Mouse (Mus musculus): Measurements from ENCODE around the gene Stox2. TPM values are rescaled to one million over a fixed set of nuclear protein-coding genes. Genes with fewer than 3 reads are reported as not detected.

Stox2 gene
- total and polyA plus RNA-seq, 2 experiments from 2014 or later, result 39.9 to 85.6 TPM

GRCm38 (mm10) chr8:47287201-47287621 lies 159.0 kb downstream of the Stox2 start:
- H3K4me1 ChIP-seq (ENCODE audit: insufficient read depth), result peaks cover 46% of the 10 kb centered on the region
- H3K36me3 ChIP-seq (ENCODE audit: insufficient read depth), result no peaks in the 10 kb centered on the region
- 2% methylated on average over 16 of the region's 16 CpGs for WGBS
- peak overlapping the region; percentile 74 for H3K4me2 ChIP-seq (ENCODE audit: low read depth)
- peak overlapping the region; percentile 91 for H3K4me3 ChIP-seq (ENCODE audit: low read depth, low read length)
- DNase-seq (peak; percentile 80), ATAC-seq (peak; percentile 28)
- H3K9ac ChIP-seq, result peak overlapping the region; percentile 99
- H3K27me3 ChIP-seq (ENCODE audit: insufficient read depth, low read length), result no peaks in the 10 kb centered on the region
- no peaks in the 10 kb centered on the region for H3K9me3 ChIP-seq (ENCODE audit: low read length)
- H3K27ac ChIP-seq (ENCODE audit: low read depth, low read length), result peak overlapping the region; percentile 100
- TF ChIP-seq CTCF (IDR thresholded peaks at IDR 0.05; ENCODE audit: low read depth), result no peak

DNA sequence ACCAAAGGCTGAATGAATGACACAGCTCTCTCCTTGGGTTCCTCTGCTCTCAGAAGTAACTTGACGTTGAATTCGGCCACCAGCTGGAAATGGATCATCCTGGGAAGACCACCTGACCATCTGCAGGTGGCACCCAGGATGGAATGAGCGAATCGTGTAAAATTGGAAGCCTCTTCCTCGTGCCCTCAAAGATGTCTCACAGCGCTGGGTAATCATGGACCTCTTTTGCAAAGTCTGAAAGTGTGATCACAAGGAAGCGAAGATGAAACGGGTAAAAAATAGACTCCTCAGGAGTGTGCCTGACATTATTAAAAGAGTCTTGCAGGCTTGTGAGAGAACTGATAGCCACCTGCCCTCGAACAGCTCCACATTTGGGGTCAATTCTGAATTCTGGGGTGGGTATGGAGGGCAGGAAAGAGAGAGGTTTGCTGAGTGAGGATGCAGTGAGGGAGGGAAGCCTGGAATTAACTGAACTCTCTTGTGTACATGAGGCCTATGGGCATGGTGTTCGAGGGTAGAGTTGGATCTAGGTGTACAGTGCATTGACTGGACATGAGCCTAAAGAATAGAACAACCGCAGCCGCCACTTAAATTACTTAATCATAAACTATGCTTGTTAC lies 160.0 kb downstream of the Stox2 start:
- WGBS, result 14% methylated on average over 12 of the region's 12 CpGs
- Histone ChIP-seq H3K4me3 (ENCODE audit: low read depth, low read length) (peak overlapping the region; percentile 91), H3K27me3 (ENCODE audit: insufficient read depth, low read length) (no peaks in the 10 kb centered on the region), H3K4me2 (ENCODE audit: low read depth) (peak overlapping the region; percentile 74), H3K9me3 (ENCODE audit: low read length) (no peaks in the 10 kb centered on the region), H3K27ac (ENCODE audit: low read depth, low read length) (peak overlapping the region; percentile 100; the same call in 1 of the 2 replicates), H3K4me1 (ENCODE audit: insufficient read depth) (peaks cover 49% of the 10 kb centered on the region), H3K9ac (peak overlapping the region; percentile 99), H3K36me3 (ENCODE audit: insufficient read depth) (no peaks in the 10 kb centered on the region)
- ATAC-seq, result no peak
- TF ChIP-seq CTCF (IDR thresholded peaks at IDR 0.05; ENCODE audit: low read depth), result no peak
- no peak for DNase-seq

DNA sequence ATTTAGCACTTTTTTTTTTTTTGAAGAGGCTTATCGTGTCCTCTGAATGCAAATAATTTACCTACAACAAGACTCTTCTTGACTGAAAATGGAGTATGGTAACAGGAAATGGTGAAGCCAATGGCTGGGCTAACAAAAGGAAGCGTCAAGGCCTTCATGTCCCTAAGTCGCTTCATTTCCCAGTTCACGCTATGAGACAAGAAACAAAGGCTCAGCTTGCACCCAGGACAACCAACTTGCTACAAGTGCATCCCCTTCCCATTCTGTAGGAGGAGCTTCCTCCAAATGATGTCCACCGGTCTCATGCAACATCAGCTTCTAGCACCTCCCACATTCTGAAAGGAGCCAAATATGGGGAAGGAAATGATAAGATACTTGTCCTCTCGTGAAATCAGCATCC lies 160.7 kb downstream of the Stox2 start:
- no peaks in the 10 kb centered on the region for H3K9me3 ChIP-seq (ENCODE audit: low read length)
- H3K4me3 ChIP-seq (ENCODE audit: low read depth, low read length), result peak overlapping the region; percentile 91
- DNase-seq (peak; percentile 38), ATAC-seq (no peak)
- H3K4me2 ChIP-seq (ENCODE audit: low read depth), result peak overlapping the region; percentile 74
- no peaks in the 10 kb centered on the region for H3K36me3 ChIP-seq (ENCODE audit: insufficient read depth)
- H3K27me3 ChIP-seq (ENCODE audit: insufficient read depth, low read length), result no peaks in the 10 kb centered on the region
- WGBS, result 14% methylated on average over 6 of the region's 6 CpGs
- H3K9ac ChIP-seq, result peak overlapping the region; percentile 99; the same call in 1 of the 2 replicates
- H3K4me1 ChIP-seq (ENCODE audit: insufficient read depth), result peaks cover 50% of the 10 kb centered on the region
- H3K27ac ChIP-seq (ENCODE audit: low read depth, low read length), result peak overlapping the region; percentile 100; the same call in 1 of the 2 replicates
- TF ChIP-seq CTCF (IDR thresholded peaks at IDR 0.05; ENCODE audit: low read depth), result no peak

DNA sequence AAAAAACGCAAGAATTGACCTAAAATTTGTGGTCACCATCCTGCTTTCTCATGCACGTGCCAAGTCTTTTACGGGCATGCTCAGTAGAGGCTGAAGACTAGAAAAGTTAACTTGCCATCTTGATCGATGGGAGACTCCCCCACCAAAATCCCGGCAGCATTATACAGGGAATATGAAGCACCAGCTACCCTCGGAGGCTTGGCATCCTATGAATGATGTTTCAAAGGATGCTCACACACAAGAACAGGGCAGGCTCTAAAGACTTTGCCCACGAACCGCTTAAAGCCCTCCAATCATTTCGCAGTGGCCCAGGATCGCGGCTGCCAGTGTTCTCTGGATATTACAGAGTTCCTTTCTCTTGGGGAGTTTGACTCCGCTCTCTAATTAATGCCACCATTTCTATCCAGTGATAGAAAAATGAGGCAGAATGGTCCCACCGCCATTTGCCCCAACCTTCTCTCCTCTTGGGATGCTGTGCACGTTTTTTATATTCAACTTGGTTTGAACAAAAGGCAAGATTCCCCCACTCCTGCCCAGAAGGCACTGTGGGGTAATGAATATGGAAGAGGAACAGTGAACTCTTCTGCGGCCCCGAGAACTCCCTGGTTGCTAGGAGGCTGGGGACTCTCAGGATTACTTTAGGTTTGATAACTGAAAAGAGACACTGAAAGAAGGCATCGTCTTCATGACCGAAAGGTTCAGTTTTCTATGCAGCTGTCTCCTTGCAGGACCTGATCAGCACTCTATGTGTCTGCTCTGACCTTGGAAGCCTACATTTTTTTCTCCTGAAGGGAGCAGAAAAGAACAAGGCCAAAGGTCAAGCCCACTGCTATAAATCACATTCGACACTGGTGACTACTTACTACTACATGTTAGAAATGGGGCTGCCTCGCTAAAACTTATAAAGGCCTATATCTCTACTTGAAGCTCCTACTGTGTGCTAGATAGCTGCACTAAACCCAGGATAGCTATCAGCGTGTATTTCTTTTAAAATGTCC lies 161.5 kb downstream of the Stox2 start:
- 16% methylated on average over 21 of the region's 21 CpGs for WGBS
- DNase-seq, result peak; percentile 47
- no peak for TF ChIP-seq CTCF (IDR thresholded peaks at IDR 0.05; ENCODE audit: low read depth)
- Histone ChIP-seq H3K36me3 (ENCODE audit: insufficient read depth) (no peaks in the 10 kb centered on the region), H3K4me3 (ENCODE audit: low read depth, low read length) (peak overlapping the region; percentile 91), H3K27ac (ENCODE audit: low read depth, low read length) (peak overlapping the region; percentile 16; the same call in 1 of the 2 replicates), H3K9me3 (ENCODE audit: low read length) (no peaks in the 10 kb centered on the region), H3K27me3 (ENCODE audit: insufficient read depth, low read length) (no peaks in the 10 kb centered on the region), H3K4me1 (ENCODE audit: insufficient read depth) (peaks cover 50% of the 10 kb centered on the region), H3K9ac (peak overlapping the region; percentile 19; the same call in 1 of the 2 replicates), H3K4me2 (ENCODE audit: low read depth) (peak overlapping the region; percentile 74)
- no peak for ATAC-seq

DNA sequence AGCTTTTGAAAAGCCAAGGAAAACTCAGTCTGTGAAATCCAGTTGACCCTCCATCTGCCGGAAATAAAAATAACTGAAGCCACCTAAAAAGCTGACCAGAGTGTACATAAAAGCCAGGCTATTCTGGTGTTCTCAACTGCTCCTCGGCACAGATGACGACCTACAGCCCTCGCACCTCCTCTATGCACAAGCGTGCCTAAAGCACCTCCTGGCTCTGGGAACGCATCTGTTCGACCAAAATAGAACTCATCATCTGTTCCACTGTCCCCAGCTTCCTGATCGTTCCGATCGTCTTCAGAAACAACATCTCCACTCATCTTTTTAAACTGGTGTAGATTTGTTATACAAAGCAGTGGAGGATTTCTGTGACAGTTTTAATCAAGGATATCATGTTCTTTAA lies 166.3 kb downstream of the Stox2 start:
- Histone ChIP-seq H3K4me3 (ENCODE audit: low read depth, low read length) (no peak overlapping the region), H3K4me1 (ENCODE audit: insufficient read depth) (peaks cover 36% of the 10 kb centered on the region), H3K27me3 (ENCODE audit: insufficient read depth, low read length) (no peaks in the 10 kb centered on the region), H3K27ac (ENCODE audit: low read depth, low read length) (no peak overlapping the region), H3K36me3 (ENCODE audit: insufficient read depth) (no peaks in the 10 kb centered on the region), H3K9me3 (ENCODE audit: low read length) (no peaks in the 10 kb centered on the region), H3K9ac (no peak overlapping the region), H3K4me2 (ENCODE audit: low read depth) (0 out of 2 replicates have a peak overlapping the region, but pooled peaks have one; percentile 4)
- ATAC-seq (no peak; the same call in 1 of the 2 replicates), DNase-seq (no peak)
- WGBS, result 35% methylated on average over 10 of the region's 10 CpGs
- no peak for TF ChIP-seq CTCF (IDR thresholded peaks at IDR 0.05; ENCODE audit: low read depth)

DNA sequence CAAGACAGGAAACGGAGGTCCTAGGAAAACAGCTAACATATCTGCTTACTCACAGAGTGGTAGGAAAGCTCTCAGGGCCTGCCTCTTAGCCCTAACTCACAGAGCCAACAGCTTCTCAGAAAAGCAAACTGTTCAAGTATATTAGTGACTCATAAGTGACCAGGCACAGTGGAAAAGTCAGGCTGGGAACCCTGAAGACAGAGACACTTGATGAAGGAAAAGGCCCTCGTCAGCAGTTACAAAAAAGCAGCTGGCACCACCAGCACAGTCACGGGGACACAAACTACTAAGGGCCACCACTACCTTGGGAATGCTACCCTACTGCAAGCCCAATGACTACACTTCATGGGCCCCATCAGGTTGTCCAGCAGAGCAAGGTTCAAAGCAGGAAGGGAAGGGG lies 168.0 kb downstream of the Stox2 start:
- Histone ChIP-seq H3K36me3 (ENCODE audit: insufficient read depth) (no peaks in the 10 kb centered on the region), H3K27me3 (ENCODE audit: insufficient read depth, low read length) (no peaks in the 10 kb centered on the region), H3K4me1 (ENCODE audit: insufficient read depth) (peaks cover 20% of the 10 kb centered on the region), H3K9ac (no peak overlapping the region), H3K4me2 (ENCODE audit: low read depth) (no peak overlapping the region), H3K4me3 (ENCODE audit: low read depth, low read length) (no peak overlapping the region), H3K9me3 (ENCODE audit: low read length) (no peaks in the 10 kb centered on the region), H3K27ac (ENCODE audit: low read depth, low read length) (no peak overlapping the region)
- TF ChIP-seq CTCF (IDR thresholded peaks at IDR 0.05; ENCODE audit: low read depth), result no peak
- DNase-seq (no peak), ATAC-seq (no peak)
- 65% methylated on average over 3 of the region's 3 CpGs for WGBS
